Mouse (Mus musculus): ENCODE measurements around the gene Lat. TPM values are rescaled to one million over a fixed set of nuclear protein-coding genes. Genes with fewer than 3 reads are reported as not detected.

The Lat gene
- polyA plus RNA-seq, 1 experiment: 2.5 TPM

- H3K27ac ChIP-seq (ENCODE audit: insufficient read depth, low read depth, low read length): no peak overlapping the region
- no peak overlapping the region for H3K4me3 ChIP-seq (ENCODE audit: insufficient read depth, low read length)
- TF ChIP-seq POLR2A (IDR thresholded peaks at IDR 0.05; ENCODE audit: borderline replicate concordance, low read depth, low read length) (no peak), CTCF (IDR thresholded peaks at IDR 0.05; ENCODE audit: low read depth, low read length) (no peak)
- peaks cover 16% of the 10 kb centered on the region for H3K4me1 ChIP-seq (ENCODE audit: control insufficient read depth, insufficient read depth, low read length)
Observed at GRCm38 (mm10) chr7:126373007-126373406, 3.6 kb upstream of the Lat start.

- Histone ChIP-seq H3K27ac (ENCODE audit: insufficient read depth, low read depth, low read length) (no peak overlapping the region), H3K4me3 (ENCODE audit: insufficient read depth, low read length) (no peak overlapping the region), H3K4me1 (ENCODE audit: control insufficient read depth, insufficient read depth, low read length) (no peaks in the 10 kb centered on the region; the same call in none of the 2 replicates)
- no peak for TF ChIP-seq CTCF (IDR thresholded peaks at IDR 0.05; ENCODE audit: low read depth, low read length)
- TF ChIP-seq POLR2A (IDR thresholded peaks at IDR 0.05; ENCODE audit: borderline replicate concordance, low read depth, low read length): no peak
Observed at GRCm38 (mm10) chr7:126368367-126368766, 1.0 kb downstream of the Lat start.

- TF ChIP-seq CTCF (IDR thresholded peaks at IDR 0.05; ENCODE audit: low read depth, low read length) (no peak), POLR2A (IDR thresholded peaks at IDR 0.05; ENCODE audit: borderline replicate concordance, low read depth, low read length) (no peak)
- Histone ChIP-seq H3K27ac (ENCODE audit: insufficient read depth, low read depth, low read length) (no peak overlapping the region), H3K4me1 (ENCODE audit: control insufficient read depth, insufficient read depth, low read length) (no peaks in the 10 kb centered on the region; the same call in none of the 2 replicates), H3K4me3 (ENCODE audit: insufficient read depth, low read length) (no peak overlapping the region)
Observed at GRCm38 (mm10) chr7:126367636-126368035, 1.7 kb downstream of the Lat start.

GRCm38 (mm10) chr7:126363038-126363437, 6.3 kb downstream of the Lat start:
- TF ChIP-seq POLR2A (IDR thresholded peaks at IDR 0.05; ENCODE audit: borderline replicate concordance, low read depth, low read length) (no peak), CTCF (IDR thresholded peaks at IDR 0.05; ENCODE audit: low read depth, low read length) (no peak)
- Histone ChIP-seq H3K27ac (ENCODE audit: insufficient read depth, low read depth, low read length) (no peak overlapping the region), H3K4me3 (ENCODE audit: insufficient read depth, low read length) (no peak overlapping the region), H3K4me1 (ENCODE audit: control insufficient read depth, insufficient read depth, low read length) (no peaks in the 10 kb centered on the region)

- Histone ChIP-seq H3K4me3 (ENCODE audit: insufficient read depth, low read length) (no peak overlapping the region), H3K4me1 (ENCODE audit: control insufficient read depth, insufficient read depth, low read length) (no peaks in the 10 kb centered on the region), H3K27ac (ENCODE audit: insufficient read depth, low read depth, low read length) (no peak overlapping the region)
- TF ChIP-seq POLR2A (IDR thresholded peaks at IDR 0.05; ENCODE audit: borderline replicate concordance, low read depth, low read length) (no peak), CTCF (IDR thresholded peaks at IDR 0.05; ENCODE audit: low read depth, low read length) (no peak)
Observed at GRCm38 (mm10) chr7:126359049-126359448, 10.3 kb downstream of the Lat start.

- no peak overlapping the region for H3K4me3 ChIP-seq (ENCODE audit: insufficient read depth, low read length)
- H3K4me1 ChIP-seq (ENCODE audit: control insufficient read depth, insufficient read depth, low read length): no peaks in the 10 kb centered on the region
- H3K27ac ChIP-seq (ENCODE audit: insufficient read depth, low read depth, low read length): no peak overlapping the region
- TF ChIP-seq POLR2A (IDR thresholded peaks at IDR 0.05; ENCODE audit: borderline replicate concordance, low read depth, low read length) (no peak), CTCF (IDR thresholded peaks at IDR 0.05; ENCODE audit: low read depth, low read length) (no peak)
Observed at GRCm38 (mm10) chr7:126358413-126358812, 11.0 kb downstream of the Lat start.

GRCm38 (mm10) chr7:126357838-126358237, 11.5 kb downstream of the Lat start:
- TF ChIP-seq CTCF (IDR thresholded peaks at IDR 0.05; ENCODE audit: low read depth, low read length) (no peak), POLR2A (IDR thresholded peaks at IDR 0.05; ENCODE audit: borderline replicate concordance, low read depth, low read length) (no peak)
- no peak overlapping the region for H3K27ac ChIP-seq (ENCODE audit: insufficient read depth, low read depth, low read length)
- H3K4me3 ChIP-seq (ENCODE audit: insufficient read depth, low read length): no peak overlapping the region
- H3K4me1 ChIP-seq (ENCODE audit: control insufficient read depth, insufficient read depth, low read length): no peaks in the 10 kb centered on the region

GRCm38 (mm10) chr7:126356793-126357591, 12.4 kb downstream of the Lat start:
- Histone ChIP-seq H3K27ac (ENCODE audit: insufficient read depth, low read depth, low read length) (no peak overlapping the region), H3K4me1 (ENCODE audit: control insufficient read depth, insufficient read depth, low read length) (no peaks in the 10 kb centered on the region), H3K4me3 (ENCODE audit: insufficient read depth, low read length) (no peak overlapping the region)
- no peak for TF ChIP-seq POLR2A (IDR thresholded peaks at IDR 0.05; ENCODE audit: borderline replicate concordance, low read depth, low read length)
- TF ChIP-seq CTCF (IDR thresholded peaks at IDR 0.05; ENCODE audit: low read depth, low read length): no peak

GRCm38 (mm10) chr7:126355847-126356597, 13.3 kb downstream of the Lat start:
- H3K4me1 ChIP-seq (ENCODE audit: control insufficient read depth, insufficient read depth, low read length): no peaks in the 10 kb centered on the region
- no peak overlapping the region for H3K27ac ChIP-seq (ENCODE audit: insufficient read depth, low read depth, low read length)
- TF ChIP-seq CTCF (IDR thresholded peaks at IDR 0.05; ENCODE audit: low read depth, low read length) (no peak), POLR2A (IDR thresholded peaks at IDR 0.05; ENCODE audit: borderline replicate concordance, low read depth, low read length) (no peak)
- no peak overlapping the region for H3K4me3 ChIP-seq (ENCODE audit: insufficient read depth, low read length)

All from bone marrow macrophage, adult 2 months (primary cell).